Mouse (Mus musculus) lung, embryonic 16.5 days (tissue): Measurements from ENCODE around the gene Rfng. TPM values are rescaled to one million over a fixed set of nuclear protein-coding genes. Genes with fewer than 3 reads are reported as not detected.

ENCODE experiments used
- ATAC-seq: fragments of 200-750 bp; cut with Nextera tagmentation; 2 replicates; pipeline ENCODE4 v1.8.0; 2017; ENCODE audit warnings: low read depth, mild to moderate bottlenecking, moderate library complexity
- H3K27ac ChIP-seq: fragments of 300-500 bp; sonication (generic); 2 replicates; pipeline ENCODE4 v1.5.1; 2014; ENCODE audit warnings: mild to moderate bottlenecking, control low read depth, low read length
- H3K27me3 ChIP-seq: fragments of 300-500 bp; sonication (generic); 2 replicates; pipeline ENCODE4 v1.6.1; 2014; ENCODE audit warnings: low read depth, low read length, mixed read lengths; ENCODE audit not compliant: control insufficient read depth, insufficient read depth
- H3K36me3 ChIP-seq: fragments of 300-500 bp; sonication (generic); 2 replicates; pipeline ENCODE4 v1.6.1; 2014; ENCODE audit warnings: low read length; ENCODE audit not compliant: control insufficient read depth, insufficient read depth
- H3K4me1 ChIP-seq: fragments of 300-500 bp; sonication (generic); replicated peaks from 2 replicates; pipeline ENCODE4 v1.6.1; 2014; ENCODE audit warnings: low read length, mixed read lengths; ENCODE audit not compliant: control insufficient read depth, insufficient read depth
- H3K4me2 ChIP-seq: fragments of 300-500 bp; sonication (generic); 2 replicates; pipeline ENCODE4 v1.6.1; 2014; ENCODE audit warnings: low read depth, low read length, control low read depth
- H3K4me3 ChIP-seq: fragments of 300-500 bp; sonication (generic); 2 replicates; pipeline ENCODE4 v1.5.1; 2014; ENCODE audit warnings: mild to moderate bottlenecking, low read length, control low read depth
- H3K9ac ChIP-seq: fragments of 300-500 bp; sonication (generic); 2 replicates; pipeline ENCODE4 v1.6.1; 2014; ENCODE audit warnings: low read length, control low read depth
- H3K9me3 ChIP-seq: fragments of 300-500 bp; sonication (generic); 2 replicates; pipeline ENCODE4 v1.6.1; 2016; ENCODE audit warnings: low read length; ENCODE audit not compliant: control insufficient read depth
- WGBS: fragments of 180-500 bp; shearing (Covaris S2); extraction: QIAGEN DNeasy Blood & Tissue Kit; methylation state at CpG from one replicate; pipeline ENCODE4 v1.1.7; 2014; 5-methylcytosine and 5-hydroxymethylcytosine counted together
- polyA plus RNA-seq: library from polyadenylated mRNA; unstranded; fragments of >200 nt; fragmentation: Nextera tagmentation; extraction: Ambion mirVana; gene quantifications from 2 replicates; pipeline ENCODE4 v1.2.1, GENCODE M21; 2015

Gene Rfng
- polyA plus RNA-seq, 1 experiment from 2014 or later = 43.0 TPM

GRCm38 (mm10) chr11:120733521-120733920 is 50.5 kb downstream of the Rfng start:
- WGBS = 30% methylated on average over 6 of the region's 6 CpGs
- H3K27ac ChIP-seq = peak overlapping the region; percentile 70; the same call in 1 of the 2 replicates
- H3K4me2 ChIP-seq = no peak overlapping the region
- H3K9me3 ChIP-seq = no peaks in the 10 kb centered on the region
- no peak overlapping the region for H3K4me3 ChIP-seq
- no peaks in the 10 kb centered on the region for H3K27me3 ChIP-seq
- H3K9ac ChIP-seq = no peak overlapping the region
- peaks cover 17% of the 10 kb centered on the region for H3K4me1 ChIP-seq
- ATAC-seq = peak; percentile 37; the same call in 1 of the 2 replicates
- H3K36me3 ChIP-seq = no peaks in the 10 kb centered on the region

GRCm38 (mm10) chr11:120731858-120732680 is 51.9 kb downstream of the Rfng start, which contains the start of gene Cbr2:
Gene Cbr2 (minus strand): TSS chr11:120732114.
- Histone ChIP-seq H3K9ac (no peak within 1 kb of the TSS), H3K9me3 (no peaks in the 10 kb centered on the region), H3K4me2 (no peak within 1 kb of the TSS), H3K36me3 (no peaks in the 10 kb centered on the region), H3K4me3 (no peak within 1 kb of the TSS), H3K4me1 (peaks cover 17% of the 10 kb centered on the region), H3K27me3 (no peaks in the 10 kb centered on the region), H3K27ac (peak within 1 kb of the TSS; percentile 70)
- 68% methylated on average over 12 of the region's 12 CpGs for whole genome bisulfite sequencing
- ATAC-seq = no peak

- Histone ChIP-seq H3K9me3 (no peaks in the 10 kb centered on the region), H3K27ac (0 out of 2 replicates have a peak overlapping the region, but pooled peaks have one; percentile 7), H3K27me3 (no peaks in the 10 kb centered on the region), H3K9ac (no peak overlapping the region), H3K4me3 (no peak overlapping the region), H3K4me2 (no peak overlapping the region), H3K4me1 (peaks cover 22% of the 10 kb centered on the region), H3K36me3 (no peaks in the 10 kb centered on the region)
- ATAC-seq = no peak
- 80% methylated on average over 1 of the region's 1 CpGs for WGBS
Observed at GRCm38 (mm10) chr11:120731395-120731794, 52.6 kb downstream of the Rfng start.

Other genes starting within 250 kb of the Rfng start
- gene Mcrip1, start 234.5 kb downstream of the Rfng start, polyA plus RNA-seq = 184 and 200 TPM in 2 replicates
- 0.95 and 2.6 TPM in 2 replicates for gene Ppp1r27, start 233.1 kb downstream of the Rfng start, polyA plus RNA-seq
- gene P4hb, start 211.0 kb downstream of the Rfng start, polyA plus RNA-seq = 829 and 841 TPM in 2 replicates
- gene Arhgdia, start 202.6 kb downstream of the Rfng start, polyA plus RNA-seq = 654 and 680 TPM in 2 replicates
- 82.6 and 266 TPM in 2 replicates for gene Alyref, start 185.8 kb downstream of the Rfng start, polyA plus RNA-seq
- gene Anapc11, start 185.8 kb downstream of the Rfng start, polyA plus RNA-seq = 215 and 224 TPM in 2 replicates
- 1.5 and 1.6 TPM in 2 replicates for gene Npb, start 175.7 kb downstream of the Rfng start, polyA plus RNA-seq
- 104 and 117 TPM in 2 replicates for gene Pcyt2, start 166.3 kb downstream of the Rfng start, polyA plus RNA-seq
- 31.8 and 32.5 TPM in 2 replicates for gene Sirt7, start 159.0 kb downstream of the Rfng start, polyA plus RNA-seq
- 13.2 and 15.0 TPM in 2 replicates for gene Mafg, start 150.6 kb downstream of the Rfng start, polyA plus RNA-seq
- gene Pycr1, start 140.4 kb downstream of the Rfng start, polyA plus RNA-seq = 22.4 and 23.4 TPM in 2 replicates
- gene Myadml2, start 136.0 kb downstream of the Rfng start, polyA plus RNA-seq = 0.97 and 1.1 TPM in 2 replicates
- 3.2 and 4.0 TPM in 2 replicates for gene Notum, start 123.0 kb downstream of the Rfng start, polyA plus RNA-seq
- 127 and 133 TPM in 2 replicates for gene Aspscr1, start 111.2 kb downstream of the Rfng start, polyA plus RNA-seq
- 156 and 170 TPM in 2 replicates for gene Cenpx, start 70.5 kb downstream of the Rfng start, polyA plus RNA-seq
- gene Lrrc45, start 70.3 kb downstream of the Rfng start, polyA plus RNA-seq = 58.2 and 63.9 TPM in 2 replicates
- 53.5 and 54.2 TPM in 2 replicates for gene Rac3, start 62.7 kb downstream of the Rfng start, polyA plus RNA-seq
- 69.5 and 92.2 TPM in 2 replicates for gene Dcxr, start 56.9 kb downstream of the Rfng start, polyA plus RNA-seq
- 194 and 348 TPM in 2 replicates for gene Cbr2, start 52.1 kb downstream of the Rfng start, polyA plus RNA-seq
- 3.9 and 5.0 TPM in 2 replicates for gene Hmga1b, start 21.4 kb downstream of the Rfng start, polyA plus RNA-seq
- 187 and 188 TPM in 2 replicates for gene Gps1, start 65 bp upstream of the Rfng start, polyA plus RNA-seq
- 74.0 and 80.9 TPM in 2 replicates for gene Dus1l, start 12.2 kb upstream of the Rfng start, polyA plus RNA-seq
- 50.6 and 53.5 TPM in 2 replicates for gene Fasn, start 40.3 kb upstream of the Rfng start, polyA plus RNA-seq
- 6.4 TPM in 2 replicates for gene Ccdc57, start 148.7 kb upstream of the Rfng start, polyA plus RNA-seq
- gene Slc16a3, start 164.3 kb upstream of the Rfng start, polyA plus RNA-seq = 52.2 and 62.5 TPM in 2 replicates
- gene Csnk1d, start 207.1 kb upstream of the Rfng start, polyA plus RNA-seq = 120 and 121 TPM in 2 replicates